Mouse (Mus musculus) forebrain, embryonic 11.5 days (tissue): ENCODE measurements at regions not wholly inside any gene's neighbourhood (a gene's known extent, or its start where the extent isn't known, plus 50 kb on each side); places are given as distances from the start of the nearest gene placed in this dataset.

Source experiments
- ATAC-seq: fragments of 200-750 bp; cut with Nextera tagmentation; replicated peaks from 2 replicates; pipeline ENCODE4 v1.8.0; 2017; ENCODE audit warnings: moderate TSS enrichment; ENCODE audit not compliant: low FRiP score
- DNase-seq: peaks from one replicate; pipeline ENCODE4 v3.0.0-alpha.2; 2017; ENCODE audit warnings: low spot score
- H3K27ac ChIP-seq: fragments of 300-500 bp; sonication (generic); 2 replicates; pipeline ENCODE4 v1.5.1; 2014; ENCODE audit warnings: low read depth, low read length
- H3K27me3 ChIP-seq: fragments of 300-500 bp; sonication (generic); 2 replicates; pipeline ENCODE4 v1.6.1; 2014; ENCODE audit warnings: mild to moderate bottlenecking, low read length, mixed read lengths; ENCODE audit not compliant: control insufficient read depth, insufficient read depth
- H3K36me3 ChIP-seq: fragments of 300-500 bp; sonication (generic); 2 replicates; pipeline ENCODE4 v1.6.1; 2014; ENCODE audit warnings: mild to moderate bottlenecking, low read length, moderate library complexity, mixed read lengths; ENCODE audit not compliant: control insufficient read depth, insufficient read depth
- H3K4me1 ChIP-seq: fragments of 300-500 bp; sonication (generic); replicated peaks from 2 replicates; pipeline ENCODE4 v1.6.1; 2014; ENCODE audit warnings: low read length, mixed read lengths; ENCODE audit not compliant: control insufficient read depth, insufficient read depth
- H3K4me2 ChIP-seq: fragments of 300-500 bp; sonication (generic); 2 replicates; pipeline ENCODE4 v1.6.1; 2014; ENCODE audit warnings: low read depth, mild to moderate bottlenecking, low read length, moderate library complexity, mixed read lengths; ENCODE audit not compliant: severe bottlenecking
- H3K4me3 ChIP-seq: fragments of 300-500 bp; sonication (generic); 2 replicates; pipeline ENCODE4 v1.5.1; 2014; ENCODE audit warnings: low read depth, low read length
- H3K9ac ChIP-seq: fragments of 300-500 bp; sonication (generic); 2 replicates; pipeline ENCODE4 v1.6.1; 2014; ENCODE audit warnings: low read length
- H3K9me3 ChIP-seq: fragments of 300-500 bp; sonication (generic); 2 replicates; pipeline ENCODE4 v1.6.1; 2016; ENCODE audit warnings: low read length, mixed read lengths; ENCODE audit not compliant: control insufficient read depth
- WGBS: fragments of 180-500 bp; shearing (Covaris S2); extraction: QIAGEN DNeasy Blood & Tissue Kit; methylation state at CpG from one replicate; pipeline ENCODE4 v1.1.7; 2014; 5-methylcytosine and 5-hydroxymethylcytosine counted together

- Histone ChIP-seq H3K36me3 (no peaks in the 10 kb centered on the region), H3K27ac (no peak overlapping the region), H3K4me1 (no peaks in the 10 kb centered on the region), H3K27me3 (no peaks in the 10 kb centered on the region), H3K9me3 (no peaks in the 10 kb centered on the region), H3K4me3 (no peak overlapping the region), H3K4me2 (no peak overlapping the region), H3K9ac (no peak overlapping the region)
- WGBS = 87% methylated on average over 5 of the region's 5 CpGs
- DNase-seq (no peak), ATAC-seq (no peak)
Measured at GRCm38 (mm10) chr5:51397528-51397927, 170.0 kb downstream of the Ppargc1a start.

- WGBS = 92% methylated on average over 8 of the region's 8 CpGs
- Histone ChIP-seq H3K9ac (no peak overlapping the region), H3K36me3 (no peaks in the 10 kb centered on the region), H3K9me3 (no peaks in the 10 kb centered on the region), H3K27ac (no peak overlapping the region), H3K4me3 (no peak overlapping the region), H3K4me2 (no peak overlapping the region), H3K4me1 (no peaks in the 10 kb centered on the region), H3K27me3 (no peaks in the 10 kb centered on the region)
- no peak for ATAC-seq
- no peak for DNase-seq
Measured at GRCm38 (mm10) chr5:51391319-51391718, 176.2 kb downstream of the Ppargc1a start.

- no peak overlapping the region for H3K4me3 ChIP-seq
- no peak overlapping the region for H3K9ac ChIP-seq
- no peaks in the 10 kb centered on the region for H3K9me3 ChIP-seq
- WGBS = 68% methylated on average over 2 of the region's 2 CpGs
- no peaks in the 10 kb centered on the region for H3K27me3 ChIP-seq
- no peaks in the 10 kb centered on the region for H3K4me1 ChIP-seq
- H3K4me2 ChIP-seq = no peak overlapping the region
- H3K36me3 ChIP-seq = no peaks in the 10 kb centered on the region
- DNase-seq = no peak
- ATAC-seq = no peak
- no peak overlapping the region for H3K27ac ChIP-seq
Measured at GRCm38 (mm10) chr5:51387751-51388150, 179.8 kb downstream of the Ppargc1a start.

GRCm38 (mm10) chr5:51386409-51386808, 181.1 kb downstream of the Ppargc1a start:
- no peak for DNase-seq
- H3K9ac ChIP-seq = no peak overlapping the region
- H3K4me3 ChIP-seq = no peak overlapping the region
- 0 out of 2 replicates have a peak, but pooled peaks have one; percentile 42 for ATAC-seq
- WGBS = 78% methylated on average over 3 of the region's 3 CpGs
- H3K4me2 ChIP-seq = no peak overlapping the region
- no peaks in the 10 kb centered on the region for H3K4me1 ChIP-seq
- H3K9me3 ChIP-seq = no peaks in the 10 kb centered on the region
- no peaks in the 10 kb centered on the region for H3K36me3 ChIP-seq
- no peak overlapping the region for H3K27ac ChIP-seq
- no peaks in the 10 kb centered on the region for H3K27me3 ChIP-seq

- H3K9me3 ChIP-seq = no peaks in the 10 kb centered on the region
- H3K4me3 ChIP-seq = no peak overlapping the region
- no peaks in the 10 kb centered on the region for H3K36me3 ChIP-seq
- no peaks in the 10 kb centered on the region for H3K4me1 ChIP-seq
- H3K4me2 ChIP-seq = no peak overlapping the region
- ATAC-seq (no peak), DNase-seq (no peak)
- no peak overlapping the region for H3K27ac ChIP-seq
- H3K27me3 ChIP-seq = no peaks in the 10 kb centered on the region
- H3K9ac ChIP-seq = no peak overlapping the region
- WGBS = 91% methylated on average over 6 of the region's 6 CpGs
Measured at GRCm38 (mm10) chr5:51384278-51384677, 183.2 kb downstream of the Ppargc1a start.

- no peak for DNase-seq
- ATAC-seq = no peak
- no peaks in the 10 kb centered on the region for H3K4me1 ChIP-seq
- no peaks in the 10 kb centered on the region for H3K9me3 ChIP-seq
- WGBS = 87% methylated on average over 1 of the region's 1 CpGs
- H3K4me3 ChIP-seq = no peak overlapping the region
- no peaks in the 10 kb centered on the region for H3K36me3 ChIP-seq
- H3K9ac ChIP-seq = no peak overlapping the region
- H3K4me2 ChIP-seq = no peak overlapping the region
- H3K27ac ChIP-seq = no peak overlapping the region
- no peaks in the 10 kb centered on the region for H3K27me3 ChIP-seq
Measured at GRCm38 (mm10) chr5:51359101-51359500, 208.4 kb downstream of the Ppargc1a start.

GRCm38 (mm10) chr5:51348256-51348655, 219.3 kb downstream of the Ppargc1a start:
- H3K27ac ChIP-seq = no peak overlapping the region
- H3K9ac ChIP-seq = no peak overlapping the region
- WGBS = 69% methylated on average over 2 of the region's 2 CpGs
- DNase-seq = no peak
- no peaks in the 10 kb centered on the region for H3K4me1 ChIP-seq
- H3K4me3 ChIP-seq = no peak overlapping the region
- ATAC-seq = no peak
- no peaks in the 10 kb centered on the region for H3K27me3 ChIP-seq
- H3K4me2 ChIP-seq = no peak overlapping the region
- no peaks in the 10 kb centered on the region for H3K36me3 ChIP-seq
- no peaks in the 10 kb centered on the region for H3K9me3 ChIP-seq

- no peak overlapping the region for H3K27ac ChIP-seq
- DNase-seq (no peak), ATAC-seq (no peak)
- WGBS = 94% methylated on average over 3 of the region's 3 CpGs
- no peak overlapping the region for H3K4me3 ChIP-seq
- no peak overlapping the region for H3K4me2 ChIP-seq
- H3K36me3 ChIP-seq = no peaks in the 10 kb centered on the region
- H3K27me3 ChIP-seq = no peaks in the 10 kb centered on the region
- H3K9me3 ChIP-seq = no peaks in the 10 kb centered on the region
- H3K9ac ChIP-seq = no peak overlapping the region
- H3K4me1 ChIP-seq = no peaks in the 10 kb centered on the region
Measured at GRCm38 (mm10) chr5:51329142-51329541, 238.4 kb downstream of the Ppargc1a start.

- DNase-seq (no peak), ATAC-seq (no peak)
- Histone ChIP-seq H3K27ac (no peak overlapping the region), H3K4me1 (no peaks in the 10 kb centered on the region), H3K9ac (no peak overlapping the region), H3K4me2 (no peak overlapping the region), H3K9me3 (no peaks in the 10 kb centered on the region), H3K27me3 (no peaks in the 10 kb centered on the region), H3K4me3 (no peak overlapping the region), H3K36me3 (no peaks in the 10 kb centered on the region)
- 76% methylated on average over 1 of the region's 1 CpGs for WGBS
Measured at GRCm38 (mm10) chr5:51289191-51289590, 278.3 kb downstream of the Ppargc1a start.
